Mouse (Mus musculus) MEL (cell line): ENCODE measurements around the gene Arr3. TPM values are rescaled to one million over a fixed set of nuclear protein-coding genes. Genes with fewer than 3 reads are reported as not detected.

ENCODE experiments used
- polyA plus RNA-seq, 2 experiments: library from polyadenylated mRNA; stranded (reverse) in 1 of 2; unstranded in 1 of 2; fragments of >175 nt in 1 of 2; fragments of >200 nt in 1 of 2; gene quantifications; 2 replicates each; pipeline versions ENCODE4 v1.2.1 to v1.2.4; 2012; ENCODE audit warnings: low replicate concordance in 2 of 2, low read depth in 1 of 2; ENCODE audit not compliant: insufficient read length in 2 of 2, insufficient read depth in 1 of 2, missing spikeins in 1 of 2
- total RNA-seq: library from RNA; depleted of rRNA; stranded (reverse); fragments of 300-350 nt; gene quantifications from 2 replicates; pipeline ENCODE4 v1.2.3, GENCODE M21; 2012; rRNA removed

The Arr3 gene
- total and polyA plus RNA-seq, 3 experiments = not detected

Other genes with a start within 250 kb of the Arr3 start
- gene Otud6a, start 176.5 kb upstream of the Arr3 start, total RNA-seq = not detected in 2 replicates
- not detected for gene Otud6a, start 176.5 kb upstream of the Arr3 start, polyA plus RNA-seq
- 0.65 and 0.78 TPM in 2 replicates for gene Awat2, start 162.8 kb upstream of the Arr3 start, total RNA-seq
- under 1 TPM in 1 of 2 experiments, not detected in 1; 0.95 TPM for gene Awat2, start 162.8 kb upstream of the Arr3 start, polyA plus RNA-seq
- 77.8 and 79.4 TPM in 2 replicates for gene Igbp1, start 111.2 kb upstream of the Arr3 start, total RNA-seq
- 10 to 100 TPM in 1 of 2 experiments, not detected in 1; 92.1 TPM for gene Igbp1, start 111.2 kb upstream of the Arr3 start, polyA plus RNA-seq
- gene Dgat2l6, start 80.7 kb upstream of the Arr3 start, total RNA-seq = not detected in 2 replicates
- gene Dgat2l6, start 80.7 kb upstream of the Arr3 start, polyA plus RNA-seq = not detected
- gene Awat1, start 33.2 kb upstream of the Arr3 start, total RNA-seq = not detected in 2 replicates
- not detected for gene Awat1, start 33.2 kb upstream of the Arr3 start, polyA plus RNA-seq
- not detected in 2 replicates for gene P2ry4, start 10.6 kb upstream of the Arr3 start, total RNA-seq
- not detected for gene P2ry4, start 10.6 kb upstream of the Arr3 start, polyA plus RNA-seq
- 30.2 and 31.1 TPM in 2 replicates for gene Kif4, start 20.2 kb downstream of the Arr3 start, total RNA-seq
- gene Kif4, start 20.2 kb downstream of the Arr3 start, polyA plus RNA-seq = 100 to 1,000 TPM in 1 of 2 experiments, 10 to 100 TPM in 1; 35.2 to 153 TPM
- 41.3 and 41.9 TPM in 2 replicates for gene Pdzd11, start 21.1 kb downstream of the Arr3 start, total RNA-seq
- gene Pdzd11, start 21.1 kb downstream of the Arr3 start, polyA plus RNA-seq = 10 to 100 TPM in 1 of 2 experiments, not detected in 1; 66.5 TPM
- not detected in 2 replicates for gene Gdpd2, start 124.4 kb downstream of the Arr3 start, total RNA-seq
- not detected for gene Gdpd2, start 124.4 kb downstream of the Arr3 start, polyA plus RNA-seq
- 2.2 and 2.4 TPM in 2 replicates for gene Dlg3, start 162.2 kb downstream of the Arr3 start, total RNA-seq
- 1 to 10 TPM in 1 of 2 experiments, not detected in 1; 2.8 TPM for gene Dlg3, start 162.2 kb downstream of the Arr3 start, polyA plus RNA-seq